Mouse (Mus musculus): ENCODE measurements around the gene Cst9.
A peak's percentile ranks its signal among the peaks of the same experiment; 100 is the strongest.

The Cst9 gene

DNA sequence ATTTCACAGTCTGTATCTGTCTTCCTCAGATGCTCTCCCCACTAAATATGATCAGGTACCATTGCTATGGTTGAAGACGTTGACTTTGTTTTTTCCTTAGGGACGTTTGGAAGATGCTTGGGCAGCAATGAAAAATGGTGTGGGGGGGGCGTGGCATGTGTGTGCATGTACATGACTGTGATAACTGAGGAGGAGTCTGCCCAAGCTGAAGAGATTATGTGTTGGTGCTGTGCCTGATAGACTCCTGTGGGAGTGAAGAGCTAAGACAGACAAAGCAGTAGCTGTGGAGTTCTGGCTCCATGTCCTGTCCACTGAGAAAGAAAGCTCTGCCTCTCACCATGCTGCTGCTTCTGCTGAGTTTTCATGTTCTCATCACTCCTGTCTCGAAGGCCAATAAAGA, at the start of gene Cst9:
Gene Cst9 (plus strand): TSS at position 236 of the 400 bp plus-strand sequence.
- no peak for DNase-seq (ENCODE audit: low spot score in 2 of 2)

DNA sequence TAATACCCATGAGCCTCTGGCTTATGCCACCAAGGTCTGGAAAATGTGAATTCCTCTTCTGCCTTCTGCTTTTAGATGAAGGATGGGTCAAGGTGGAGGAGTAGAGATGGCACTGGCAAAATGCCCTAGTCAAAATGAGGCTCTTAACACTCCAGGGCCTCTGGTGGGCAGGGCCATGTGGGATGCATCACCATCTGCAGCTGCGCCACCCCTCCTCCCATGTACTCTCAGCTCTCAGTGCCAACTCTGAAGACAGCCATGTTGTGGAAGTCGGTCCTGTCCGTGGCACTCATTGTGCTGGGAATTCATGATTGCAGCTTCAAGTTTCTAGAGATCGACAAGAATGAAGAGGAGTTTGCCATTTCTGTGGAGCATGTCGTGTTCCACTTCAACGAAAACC, 45.8 kb upstream of the Cst9 start, which contains the start of gene Cst12:
Gene Cst12 (plus strand): TSS at position 220 of the 400 bp plus-strand sequence.
- DNase-seq (ENCODE audit: low spot score in 2 of 2): peak in 1 of 2 experiments; percentile 6

DNA sequence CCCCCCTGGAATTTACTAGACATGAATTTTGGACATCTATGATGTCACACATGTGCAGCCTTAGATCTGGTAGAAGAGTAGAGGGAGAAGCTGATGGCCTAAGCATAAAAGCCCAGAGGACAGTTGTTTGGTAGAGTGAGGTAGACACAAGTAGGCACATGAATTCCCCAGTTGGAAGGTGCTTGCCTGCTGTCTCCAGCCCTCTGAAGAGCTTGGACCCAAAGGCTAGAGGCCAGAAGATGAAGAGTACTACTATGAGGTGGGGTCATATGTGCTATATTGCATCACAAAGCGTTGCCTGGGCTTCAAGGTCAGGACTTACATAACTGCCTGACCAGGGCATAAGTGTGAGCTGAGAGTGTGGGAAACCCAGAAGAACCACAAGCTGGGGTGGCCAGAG, 36.5 kb upstream of the Cst9 start, which contains the start of gene Cst8:
Gene Cst8 (plus strand): TSS at position 301 of the 400 bp plus-strand sequence.
- no peak for DNase-seq (ENCODE audit: low spot score in 2 of 2)

DNA sequence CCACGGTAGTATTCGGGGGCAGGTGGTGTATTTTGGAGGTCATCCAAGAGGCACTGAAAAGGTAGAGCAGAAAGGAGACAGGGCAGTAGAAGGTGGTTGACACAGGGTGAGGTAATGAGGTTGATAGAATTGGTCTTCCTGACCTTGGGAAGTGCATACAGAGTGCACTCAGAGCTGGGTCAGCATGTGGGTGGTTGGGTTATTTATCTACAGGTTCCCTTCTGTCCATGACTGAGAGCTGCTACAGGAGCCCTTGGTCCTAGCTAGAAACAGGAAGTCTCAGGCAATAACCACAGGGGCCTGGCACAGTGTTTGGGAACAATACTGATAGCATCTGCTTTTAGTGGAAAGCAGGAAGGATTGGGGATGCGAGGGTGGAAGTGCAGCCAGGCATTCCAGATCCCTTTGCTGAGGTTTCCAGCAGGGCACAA, 33.4 kb upstream of the Cst9 start:
- DNase-seq (ENCODE audit: low spot score in 2 of 2): no peak

GRCm38 (mm10) chr2:148806696-148807095, 28.3 kb upstream of the Cst9 start:
- no peak for DNase-seq (ENCODE audit: low spot score in 2 of 2)

- DNase-seq (ENCODE audit: low spot score in 2 of 2): no peak
These were observed 15.0 kb upstream of the Cst9 start, which contains the start of gene Cst13 for GRCm38 (mm10) chr2:148819909-148820308. TSS of gene Cst13 (plus strand) at chr2:148820081.

DNA sequence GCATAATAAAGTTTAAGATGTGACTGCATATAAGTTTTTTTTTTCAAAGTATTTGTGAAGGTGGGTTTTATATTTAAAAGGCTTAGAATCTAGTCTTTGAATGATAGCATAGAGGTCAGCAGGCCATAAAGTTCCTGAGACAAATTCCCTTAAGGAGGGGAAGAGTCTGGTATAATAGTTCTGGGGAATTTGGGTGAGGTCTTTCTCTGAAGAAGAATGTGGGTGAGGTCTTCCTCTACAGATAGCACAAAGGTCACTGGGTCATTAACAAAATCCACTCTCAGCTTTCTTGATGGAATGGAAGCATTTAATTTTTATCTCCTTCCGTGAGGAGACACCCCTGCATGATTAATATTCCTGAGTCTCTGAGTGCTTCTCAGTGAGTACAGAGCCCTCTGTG, 9.0 kb upstream of the Cst9 start:
- DNase-seq (ENCODE audit: low spot score in 2 of 2): no peak

DNA sequence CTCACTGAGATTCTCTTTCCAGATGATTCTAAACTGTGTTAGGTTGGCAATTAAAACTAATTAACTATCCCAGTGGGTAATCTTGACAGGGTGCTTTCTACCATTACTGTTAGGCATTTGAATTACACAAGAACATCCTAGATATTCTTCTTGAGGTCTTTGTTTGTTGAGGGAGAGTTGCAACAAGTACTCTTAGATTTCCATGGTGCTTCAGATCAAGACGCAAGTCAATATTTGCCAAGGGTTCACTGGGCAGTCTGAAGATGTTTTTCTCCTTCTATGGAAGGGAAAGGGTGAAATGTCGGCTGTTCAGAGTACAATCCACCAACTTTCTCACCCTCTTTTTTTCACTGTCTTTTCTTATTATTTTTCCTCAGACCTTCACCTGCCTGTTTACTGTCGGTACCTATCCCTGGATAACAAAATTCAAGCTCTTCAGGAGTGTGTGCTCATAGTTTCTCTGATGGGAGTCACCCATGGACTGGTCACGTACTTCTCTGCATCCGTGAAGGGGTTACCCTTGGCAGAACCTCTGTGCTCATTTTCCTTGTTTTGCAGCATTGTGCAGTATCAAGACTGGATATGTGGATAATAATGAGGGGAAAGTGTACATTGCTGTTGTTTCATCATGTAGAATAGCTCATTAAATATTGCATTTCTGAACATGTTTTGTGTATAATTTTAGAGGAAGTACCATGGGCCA, 3.3 kb downstream of the Cst9 start:
- DNase-seq (ENCODE audit: low spot score in 2 of 2): no peak

DNA sequence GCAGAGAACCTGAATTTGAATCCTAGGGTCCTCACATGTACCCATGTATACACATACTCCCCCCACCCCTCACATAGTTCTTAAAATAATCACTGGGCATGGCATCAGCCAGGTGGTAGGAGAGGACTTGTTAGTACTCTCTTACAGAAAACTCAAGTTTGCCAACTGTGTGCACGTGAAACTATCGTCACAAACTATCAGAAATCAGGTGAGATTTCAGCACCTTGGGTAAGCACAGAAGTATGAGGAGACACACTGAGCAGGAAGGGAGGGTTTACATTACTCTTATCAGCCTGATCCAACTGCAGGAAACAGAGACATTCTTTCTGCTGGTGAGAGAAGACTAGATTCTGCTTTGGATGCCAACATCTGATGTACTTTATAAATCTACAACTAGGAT, 4.3 kb downstream of the Cst9 start:
- no peak for DNase-seq (ENCODE audit: low spot score in 2 of 2)

- DNase-seq (ENCODE audit: low spot score in 2 of 2): peak; percentile 42 to 93
These were observed 16.4 kb downstream of the Cst9 start for GRCm38 (mm10) chr2:148851116-148851906.

GRCm38 (mm10) chr2:148856630-148857400, 21.9 kb downstream of the Cst9 start:
- DNase-seq (ENCODE audit: low spot score in 2 of 2): no peak

DNA sequence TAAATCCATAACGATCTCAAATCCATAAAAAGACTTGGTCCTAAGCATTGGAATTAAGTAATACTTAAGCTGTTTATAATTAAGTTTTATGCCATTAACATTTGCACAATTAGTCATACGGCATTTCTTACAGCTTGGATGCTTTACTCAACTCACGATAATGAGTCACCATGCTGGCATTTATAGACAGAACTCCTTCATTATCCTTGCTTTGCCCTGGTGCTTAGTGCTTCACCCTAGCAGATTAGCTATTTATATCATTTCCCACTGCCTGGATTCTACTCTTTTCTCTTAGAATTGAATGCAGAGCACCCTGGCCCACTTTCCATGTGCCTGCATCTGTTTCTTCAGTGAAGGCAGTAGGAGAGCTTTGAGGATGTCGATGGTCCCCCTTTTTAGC, 22.6 kb downstream of the Cst9 start:
- peak in 1 of 2 experiments; percentile 5 for DNase-seq (ENCODE audit: low spot score in 2 of 2)

- DNase-seq (ENCODE audit: low spot score in 2 of 2): no peak
These were observed 26.0 kb downstream of the Cst9 start for GRCm38 (mm10) chr2:148860993-148861392.

DNA sequence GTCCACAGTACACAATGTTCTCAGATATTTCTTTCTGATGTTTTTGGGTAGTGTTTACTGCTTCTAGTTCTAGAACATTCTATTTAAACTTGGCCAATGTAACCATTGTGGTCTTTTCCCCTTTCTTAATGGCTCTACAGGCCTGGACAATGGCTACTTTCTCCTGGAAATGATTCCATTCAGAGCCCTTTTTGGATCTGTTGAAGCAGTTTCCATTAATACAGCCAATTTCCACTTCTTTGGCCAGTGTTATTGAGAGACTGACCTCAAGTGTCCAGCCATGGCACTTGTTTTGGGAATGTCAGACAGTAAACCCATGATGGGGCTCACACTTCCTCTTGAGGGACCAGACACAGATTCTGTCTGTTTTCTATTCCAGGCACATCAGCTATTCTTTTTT, 26.7 kb downstream of the Cst9 start:
- DNase-seq (ENCODE audit: low spot score in 2 of 2): peak in 1 of 2 experiments; percentile 20

GRCm38 (mm10) chr2:148864966-148865365, 30.0 kb downstream of the Cst9 start, which contains the start of gene 9230104L09Rik:
TSS of gene 9230104L09Rik (minus strand) at chr2:148865038.
- DNase-seq (ENCODE audit: low spot score in 2 of 2): no peak

- DNase-seq (ENCODE audit: low spot score in 2 of 2): no peak
These were observed 34.0 kb downstream of the Cst9 start for GRCm38 (mm10) chr2:148868959-148869358.

GRCm38 (mm10) chr2:148870526-148870925, 35.6 kb downstream of the Cst9 start:
- DNase-seq (ENCODE audit: low spot score in 2 of 2): no peak

DNA sequence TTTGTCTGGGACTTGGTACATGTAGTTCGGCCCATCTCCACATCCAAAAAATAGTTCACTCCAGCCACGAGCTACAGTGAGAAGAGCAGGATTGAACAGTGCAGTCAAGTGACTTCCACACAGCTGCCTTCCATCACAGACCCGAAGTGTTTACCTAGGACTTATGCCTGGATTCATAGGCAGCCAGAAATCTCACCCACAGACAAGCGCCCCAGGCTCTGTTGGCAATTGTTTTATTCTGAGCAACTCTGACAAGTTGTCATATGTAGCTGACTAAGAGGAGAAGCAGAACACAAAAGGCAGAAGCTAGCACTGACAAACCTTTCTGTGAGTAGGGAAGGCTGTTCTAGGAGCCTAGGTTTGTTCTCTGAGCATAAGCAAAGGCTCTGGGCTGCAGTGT, 37.9 kb downstream of the Cst9 start:
- peak in 1 of 2 experiments; percentile 16 for DNase-seq (ENCODE audit: low spot score in 2 of 2)

- DNase-seq (ENCODE audit: low spot score in 2 of 2): no peak
These were observed 39.3 kb downstream of the Cst9 start for GRCm38 (mm10) chr2:148874224-148874616.

GRCm38 (mm10) chr2:148874617-148875334, 39.8 kb downstream of the Cst9 start:
- DNase-seq (ENCODE audit: low spot score in 2 of 2): peak in 1 of 2 experiments; percentile 21

GRCm38 (mm10) chr2:148875335-148875811, 40.4 kb downstream of the Cst9 start, which contains the start of gene Cst3:
TSS of gene Cst3 (minus strand) at chr2:148875692.
- peak; percentile 84 to 92 for DNase-seq (ENCODE audit: low spot score in 2 of 2)
